Mouse (Mus musculus) thymus, postnatal 25 days (tissue): Measurements from ENCODE around the gene Mblac2.

Experiments
- DNase-seq: peaks from one replicate; pipeline ENCODE4 v3.0.0; 2022

Gene Mblac2

GRCm38 (mm10) chr13:81740898-81741297, 29.8 kb downstream of the Mblac2 start:
- DNase-seq, result no peak

- no peak for DNase-seq
Measured at GRCm38 (mm10) chr13:81743391-81744091, 32.4 kb downstream of the Mblac2 start.

- no peak for DNase-seq
Measured at GRCm38 (mm10) chr13:81744092-81744396, 32.9 kb downstream of the Mblac2 start.

- no peak for DNase-seq
Measured at GRCm38 (mm10) chr13:81754878-81755277, 43.7 kb downstream of the Mblac2 start.

GRCm38 (mm10) chr13:81755324-81755723, 44.2 kb downstream of the Mblac2 start:
- no peak for DNase-seq

GRCm38 (mm10) chr13:81757058-81757660, 46.0 kb downstream of the Mblac2 start:
- DNase-seq, result no peak

- peak; percentile 23 for DNase-seq
Measured at GRCm38 (mm10) chr13:81760379-81760778, 49.2 kb downstream of the Mblac2 start.

GRCm38 (mm10) chr13:81761566-81762186, 50.5 kb downstream of the Mblac2 start:
- peak; percentile 14 for DNase-seq

- no peak for DNase-seq
Measured at GRCm38 (mm10) chr13:81764173-81764572, 53.0 kb downstream of the Mblac2 start.

GRCm38 (mm10) chr13:81767038-81767659, 56.0 kb downstream of the Mblac2 start:
- DNase-seq, result peak; percentile 77

GRCm38 (mm10) chr13:81776217-81776616, 65.1 kb downstream of the Mblac2 start:
- DNase-seq, result no peak

GRCm38 (mm10) chr13:81782475-81782874, 71.3 kb downstream of the Mblac2 start:
- DNase-seq, result no peak

GRCm38 (mm10) chr13:81782971-81783404, 71.8 kb downstream of the Mblac2 start, which contains the start of gene Cetn3:
Gene Cetn3 (plus strand): TSS chr13:81783077.
- peak; percentile 91 for DNase-seq

GRCm38 (mm10) chr13:81783405-81784342, 72.5 kb downstream of the Mblac2 start:
- DNase-seq, result peak; percentile 97

- no peak for DNase-seq
Measured at GRCm38 (mm10) chr13:81785766-81786480, 74.8 kb downstream of the Mblac2 start.

GRCm38 (mm10) chr13:81790160-81790559, 79.0 kb downstream of the Mblac2 start:
- DNase-seq, result no peak

- no peak for DNase-seq
Measured at GRCm38 (mm10) chr13:81791861-81792260, 80.7 kb downstream of the Mblac2 start.

GRCm38 (mm10) chr13:81793850-81794249, 82.7 kb downstream of the Mblac2 start:
- peak; percentile 23 for DNase-seq

- DNase-seq, result no peak
Measured at GRCm38 (mm10) chr13:81801121-81801520, 90.0 kb downstream of the Mblac2 start.
